Mouse (Mus musculus) layer of hippocampus, adult 18-20 months (tissue): Measurements from ENCODE around the gene Akr1a1. TPM values are rescaled to one million over a fixed set of nuclear protein-coding genes. Genes with fewer than 3 reads are reported as not detected.
"Not testable (repeated sequence)": the region's sequence is repeated elsewhere in the genome, so short reads cannot be mapped to it uniquely, and the experiment has no call there.

ENCODE experiments used
- DNase-seq, 2 experiments: peaks; one replicate each; pipeline ENCODE4 v3.0.0; 2022; ENCODE audit warnings: low spot score in 2 of 2
- total RNA-seq, 2 experiments: library from RNA; stranded (reverse); gene quantifications; 2 replicates each; pipeline ENCODE4 v1.2.3; 2021

Gene Akr1a1
- total RNA-seq, 2 experiments from 2014 or later = 395 to 397 TPM

DNA sequence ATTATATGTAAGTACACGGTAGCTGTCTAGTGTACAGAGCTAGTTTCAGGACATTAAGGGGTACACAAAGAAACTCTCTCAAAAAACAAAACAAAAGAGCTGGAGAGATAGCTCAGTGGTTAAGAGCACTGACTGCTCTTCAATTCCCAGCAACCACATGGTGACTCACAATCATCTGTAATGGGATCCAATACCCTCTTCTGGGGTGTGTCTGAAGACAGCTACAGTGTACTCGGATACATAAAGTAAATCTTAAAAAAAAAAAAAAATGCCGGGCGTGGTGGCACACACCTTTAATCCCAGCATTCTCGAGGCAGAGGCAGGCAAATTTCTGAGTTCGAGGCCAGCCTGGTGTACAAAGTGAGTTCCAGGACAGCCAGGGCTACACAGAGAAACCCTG is 8.4 kb upstream of the Akr1a1 start:
- DNase-seq = not testable (repeated sequence)

GRCm38 (mm10) chr4:116659474-116659873 is 8.0 kb upstream of the Akr1a1 start:
- no peak for DNase-seq

DNA sequence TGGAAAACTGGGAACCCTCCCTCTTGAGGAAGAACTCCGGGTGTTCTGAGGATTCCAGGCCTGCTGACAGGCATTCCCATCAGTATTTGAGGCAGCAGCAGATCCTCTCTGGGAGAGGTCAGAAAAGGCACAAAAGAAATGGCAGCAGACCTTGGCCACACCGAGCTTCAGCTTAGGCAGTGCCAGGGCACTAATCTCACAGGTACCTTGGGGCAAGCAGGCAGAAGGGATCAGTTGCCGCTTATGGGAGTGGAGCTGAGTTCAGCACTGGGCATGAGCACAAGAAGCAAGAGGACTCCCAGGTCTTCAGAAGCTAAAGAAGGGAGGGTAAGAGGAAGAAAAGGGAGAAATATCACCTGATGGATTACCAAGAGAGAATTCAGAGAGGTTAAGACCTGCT is 6.5 kb upstream of the Akr1a1 start:
- no peak for DNase-seq

GRCm38 (mm10) chr4:116655658-116656057 is 4.2 kb upstream of the Akr1a1 start:
- no peak for DNase-seq

- no peak for DNase-seq
Observed at GRCm38 (mm10) chr4:116655100-116655499, 3.6 kb upstream of the Akr1a1 start.

- no peak for DNase-seq
Observed at GRCm38 (mm10) chr4:116653228-116653627, 1.7 kb upstream of the Akr1a1 start.

- no peak for DNase-seq
Observed at GRCm38 (mm10) chr4:116651797-116652135, 286 bp upstream of the Akr1a1 start.

- DNase-seq = no peak
Observed at GRCm38 (mm10) chr4:116650365-116650764, 1.1 kb downstream of the Akr1a1 start.

- no peak for DNase-seq
Observed at GRCm38 (mm10) chr4:116649411-116649810, 2.1 kb downstream of the Akr1a1 start.

- no peak for DNase-seq
Observed at GRCm38 (mm10) chr4:116645624-116646023, 5.9 kb downstream of the Akr1a1 start.

DNA sequence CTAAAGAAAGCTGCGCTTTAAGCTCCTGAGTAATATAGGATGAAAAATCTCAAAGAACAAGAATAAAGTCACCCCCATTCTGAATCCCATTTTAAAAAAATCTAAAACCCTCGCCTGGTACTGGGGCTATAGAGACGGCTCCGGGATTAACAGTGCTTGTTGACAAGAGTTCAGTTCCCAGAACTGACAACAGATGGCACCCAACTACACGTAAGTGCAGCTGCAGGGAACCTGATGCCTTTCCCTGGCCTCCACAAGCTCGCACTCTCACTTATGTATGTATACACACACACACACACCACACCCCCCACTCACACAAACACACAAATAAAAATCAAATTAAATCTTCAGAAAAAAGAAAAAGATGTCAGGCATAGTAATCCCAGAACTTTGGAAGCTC is 7.2 kb downstream of the Akr1a1 start:
- peak in 1 of 2 experiments; percentile 25 for DNase-seq

DNA sequence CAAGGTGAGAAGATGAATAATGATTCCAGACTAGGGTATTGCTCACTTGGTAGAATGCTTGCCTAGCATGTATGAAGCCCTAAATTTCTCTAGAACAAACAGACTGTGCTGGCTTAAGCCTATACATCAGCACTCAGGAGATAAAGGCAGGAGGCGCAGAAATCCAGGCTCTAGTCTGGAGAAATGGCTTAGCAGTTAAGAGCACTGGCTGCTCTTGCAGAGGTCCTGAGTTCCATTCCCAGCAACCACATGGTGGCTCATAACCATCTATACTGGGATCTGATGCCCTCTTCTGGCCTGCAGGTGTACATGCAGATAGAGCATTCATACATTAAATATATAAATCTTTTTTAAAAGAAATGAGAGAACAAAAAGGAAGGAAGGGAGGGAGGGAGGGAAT is 9.4 kb downstream of the Akr1a1 start:
- no peak for DNase-seq

- no peak for DNase-seq
Observed at GRCm38 (mm10) chr4:116638821-116639220, 12.7 kb downstream of the Akr1a1 start.

DNA sequence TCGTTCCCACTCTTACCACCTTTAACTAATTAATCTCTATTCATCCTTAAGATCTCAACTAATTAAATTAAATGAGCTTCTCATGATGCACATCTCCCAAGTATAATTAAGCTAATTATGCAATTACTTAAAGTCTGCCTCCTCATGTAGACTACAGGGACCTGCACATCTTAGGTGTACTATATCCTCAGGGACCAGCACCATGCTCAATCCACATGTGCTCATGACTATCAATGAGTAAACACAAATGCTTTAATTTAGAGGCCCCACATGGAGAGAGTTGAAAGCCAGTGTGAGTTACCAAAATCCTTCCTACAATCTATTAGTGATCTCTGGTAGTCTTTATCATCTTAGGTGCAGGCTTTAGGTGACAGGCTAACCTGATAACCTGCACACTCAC is 16.3 kb downstream of the Akr1a1 start:
- DNase-seq = no peak

GRCm38 (mm10) chr4:116627722-116628662 is 23.5 kb downstream of the Akr1a1 start, which contains the start of gene Nasp:
Gene Nasp (minus strand): TSS chr4:116627941.
- peak; percentile 75 to 92 for DNase-seq

DNA sequence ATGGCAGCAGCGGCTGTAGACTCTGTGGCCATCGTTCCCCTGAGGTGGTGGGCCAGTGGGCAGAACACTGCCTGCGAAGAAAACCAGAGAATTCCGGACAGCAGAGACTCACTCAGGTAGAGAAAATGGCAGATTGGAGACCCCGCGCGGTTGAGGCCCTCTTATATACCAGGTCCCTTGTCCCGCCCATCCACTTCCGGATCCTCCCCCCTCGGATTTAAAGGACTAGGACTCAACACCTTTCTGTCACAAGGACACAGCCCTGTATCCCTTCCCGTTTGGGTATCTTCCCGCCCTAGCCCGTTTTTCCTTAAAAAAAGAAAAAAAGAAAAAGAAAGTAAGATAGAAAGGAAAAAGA is 24.1 kb downstream of the Akr1a1 start:
- peak; percentile 80 to 93 for DNase-seq

DNA sequence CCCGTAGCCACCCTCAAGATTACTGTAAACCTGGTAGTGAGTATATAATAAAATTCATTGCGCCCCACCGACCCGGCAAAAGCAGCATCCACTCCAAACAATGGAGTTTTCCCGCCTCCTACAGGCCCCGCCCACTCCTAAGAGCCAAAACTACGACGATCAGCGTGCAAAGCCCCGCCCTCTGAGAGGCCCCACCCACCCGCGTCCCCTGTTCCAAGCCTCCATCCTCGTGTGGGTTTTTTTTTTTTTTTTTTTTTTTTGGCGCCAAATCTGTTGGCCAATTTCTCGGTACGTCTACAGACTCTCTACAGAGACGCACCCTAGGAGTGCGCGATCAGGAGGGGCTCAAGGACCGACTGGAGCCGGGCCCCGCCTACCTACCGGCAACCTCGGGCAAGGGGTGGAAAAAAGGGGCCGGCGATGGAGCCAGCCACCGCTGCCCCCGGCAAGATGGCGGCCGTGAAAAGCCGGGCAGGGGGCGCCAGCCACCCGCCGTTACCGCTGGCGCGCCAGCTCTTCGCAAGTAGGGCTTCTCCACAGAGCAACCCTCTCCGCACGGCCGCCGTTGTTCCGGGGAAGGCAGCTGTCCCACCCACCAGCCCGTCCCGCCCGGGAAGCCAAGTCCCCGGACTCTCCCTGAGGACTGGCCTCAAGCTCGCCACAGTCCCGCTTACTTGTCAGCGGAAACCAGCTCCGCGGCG is 24.7 kb downstream of the Akr1a1 start:
- DNase-seq = peak; percentile 29 to 72

GRCm38 (mm10) chr4:116624831-116625230 is 26.6 kb downstream of the Akr1a1 start:
- DNase-seq = no peak

DNA sequence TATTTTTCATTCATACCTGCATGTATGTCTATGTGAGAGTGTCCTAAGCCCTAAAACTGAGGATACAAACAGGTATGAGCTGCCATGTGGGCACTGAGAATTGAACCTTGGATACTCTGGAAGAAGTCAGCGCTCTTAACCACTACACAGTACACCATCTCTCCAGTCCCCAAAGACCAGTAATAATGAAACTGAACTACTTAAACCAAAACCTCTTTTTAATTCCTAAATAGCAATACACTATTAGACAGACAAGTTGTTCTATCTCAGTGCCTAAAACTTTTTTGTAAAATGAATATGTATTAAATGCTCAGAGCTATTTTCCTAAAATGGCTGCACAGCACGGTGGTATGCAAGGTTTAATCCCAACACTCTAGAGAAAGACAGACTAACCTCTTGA is 36.2 kb downstream of the Akr1a1 start:
- no peak for DNase-seq

- DNase-seq = no peak
Observed at GRCm38 (mm10) chr4:116612621-116613020, 38.9 kb downstream of the Akr1a1 start.

- DNase-seq = peak; percentile 85 to 90
Observed at GRCm38 (mm10) chr4:116596978-116597881, 54.2 kb downstream of the Akr1a1 start.
